Mouse (Mus musculus): ENCODE measurements around the gene Plekha4.

DNA sequence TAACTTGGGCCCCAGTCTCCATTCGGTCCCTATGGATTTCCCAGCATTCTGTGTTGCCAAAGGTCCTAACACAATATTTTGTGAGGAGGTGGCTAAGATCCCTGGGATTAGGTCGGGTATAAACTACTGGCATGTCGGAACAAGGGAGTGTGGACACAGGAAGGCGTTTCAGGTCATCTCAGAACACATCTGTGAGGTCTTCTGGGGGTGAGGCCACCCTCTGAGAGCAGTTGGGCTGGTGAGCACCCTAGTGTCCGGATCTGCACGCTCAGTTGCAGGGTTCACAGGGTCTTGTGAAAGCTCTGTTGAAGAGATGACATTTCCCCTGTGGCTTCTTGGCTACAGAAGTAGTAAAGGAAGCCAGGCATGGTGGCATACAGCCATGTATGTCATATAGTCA is 59.8 kb downstream of the Plekha4 start:
- TF ChIP-seq POLR2A (IDR thresholded peaks at IDR 0.05; ENCODE audit: control insufficient read depth, low read depth, low read length) = no peak
- no peak for TF ChIP-seq CTCF (IDR thresholded peaks at IDR 0.05; ENCODE audit: control insufficient read depth, insufficient read depth, insufficient replicate concordance, low read depth, low read length)

Data from testis, adult 2 months (tissue).